ENCODE assay signal across 14 mouse cellular contexts in genomic region chr17:34810811-34811210, GRCm38 (mm10). TPM values are rescaled to one million over a fixed set of nuclear protein-coding genes. Genes with fewer than 3 reads are reported as not detected.
A peak's percentile ranks its signal among the peaks of the same experiment; 100 is the strongest.
DNase-seq lines count a peak whose midpoint lies in the region; ATAC-seq and TF ChIP-seq lines count a peak whose summit lies in the region.
"Not testable (repeated sequence)": the region's sequence is repeated elsewhere in the genome, so short reads cannot be mapped to it uniquely, and the experiment has no call there.
"Had no signal": no experiment of that assay in that cellular context is flagged by ENCODE, and none has a peak within 500 bp of the region (broad histone marks: within the 10 kb centered on the region; RNA-seq: fewer than 3 reads in every experiment).

No protein-coding gene starts in this region.

- H3K9me3 ChIP-seq in intestine, postnatal 0 days (ENCODE audit: control insufficient read depth); liver, embryonic 14.5 days (ENCODE audit: control insufficient read depth, low read length); liver, embryonic 16.5 days (replicated peaks; ENCODE audit: control insufficient read depth, low read length): not testable (repeated sequence)

- not testable (repeated sequence) for H3K27ac ChIP-seq in intestine, postnatal 0 days (ENCODE audit: low read depth, low read length); liver, embryonic 14.5 days; liver, embryonic 16.5 days (ENCODE audit: low read length)

- TF ChIP-seq EP300 in liver, embryonic 14.5 days (IDR thresholded peaks at IDR 0.05; ENCODE audit: low read depth), result not testable (repeated sequence)

- peak; percentile 19; the same call in 1 of the 2 replicates for ATAC-seq in intestine, postnatal 0 days
- ATAC-seq in liver, embryonic 14.5 days (ENCODE audit: insufficient read depth), result 0 out of 2 replicates have a peak, but pooled peaks have one; percentile 17
- peak; percentile 49 for ATAC-seq in liver, embryonic 16.5 days (ENCODE audit: low read depth)

- H3K4me2 ChIP-seq in intestine, postnatal 0 days (replicated peaks; ENCODE audit: low read depth); liver, embryonic 14.5 days (ENCODE audit: low read depth); liver, embryonic 16.5 days (ENCODE audit: low read depth, low read length): not testable (repeated sequence)

- WGBS in intestine, postnatal 0 days, result 73% methylated on average over 7 of the region's 8 CpGs
- 57% methylated on average over 8 of the region's 8 CpGs for WGBS in liver, embryonic 14.5 days (ENCODE audit: insufficient replicate concordance)
- 67% methylated on average over 7 of the region's 8 CpGs for WGBS in liver, embryonic 16.5 days (ENCODE audit: insufficient replicate concordance)

- not testable (repeated sequence) for H3K4me3 ChIP-seq in intestine, postnatal 0 days (ENCODE audit: low read depth, low read length); liver, embryonic 14.5 days (ENCODE audit: insufficient read depth in 1 of 2, low read depth in 2 of 2, low read length in 2 of 2); liver, embryonic 16.5 days (ENCODE audit: low read depth, low read length)

- peak; percentile 64 for DNase-seq in adrenal gland, adult 2 months
- DNase-seq in liver, embryonic 14.5 days (ENCODE audit: low read depth in 3 of 3, low spot score in 3 of 3), result not testable (repeated sequence)

- not testable (repeated sequence) for H3K36me3 ChIP-seq in intestine, postnatal 0 days (ENCODE audit: control insufficient read depth, insufficient read depth); liver, embryonic 14.5 days (replicated peaks; ENCODE audit: control insufficient read depth, insufficient read depth, low read depth); liver, embryonic 16.5 days (ENCODE audit: control insufficient read depth, insufficient read depth)

- H3K9ac ChIP-seq in intestine, postnatal 0 days (ENCODE audit: low read depth, low read length); liver, embryonic 14.5 days (replicated peaks); liver, embryonic 16.5 days (ENCODE audit: low read depth, low read length): not testable (repeated sequence)

- not testable (repeated sequence) for H3K27me3 ChIP-seq in intestine, postnatal 0 days (replicated peaks; ENCODE audit: control insufficient read depth, insufficient read depth, low read length); liver, embryonic 14.5 days (ENCODE audit: control insufficient read depth, insufficient read depth, low read length); liver, embryonic 16.5 days (ENCODE audit: control insufficient read depth, insufficient read depth, low read depth, low read length)

- H3K4me1 ChIP-seq in intestine, postnatal 0 days (replicated peaks; ENCODE audit: control insufficient read depth, insufficient read depth, low read length); liver, embryonic 14.5 days (replicated peaks; ENCODE audit: control insufficient read depth in 2 of 2, insufficient read depth in 2 of 2, low read length in 1 of 2); liver, embryonic 16.5 days (ENCODE audit: control insufficient read depth, low read depth, low read length): not testable (repeated sequence)

- TF ChIP-seq CTCF in intestine, postnatal 0 days (IDR thresholded peaks at IDR 0.05; ENCODE audit: low read depth); liver, embryonic 14.5 days (IDR thresholded peaks at IDR 0.05; ENCODE audit: low read depth): not testable (repeated sequence)

RNA-seq across cellular contexts. Expression of gene Cyp21a1, which starts 6.5 kb away (rescaled TPM):
- total RNA-seq in adrenal gland, adult 2 months (2021), result over 10,000 TPM in 1 of 2 experiments, 1,000 to 10,000 TPM in 1; 5,616 to 11,133 TPM
- polyA plus RNA-seq in adrenal gland, adult 2 months (2012; rRNA removed), result 14,410 and 19,594 TPM in 2 replicates
- 0.18 and 0.25 TPM in 2 replicates for polyA plus RNA-seq in intestine, postnatal 0 days (2015; fragmentation: Nextera tagmentation; extraction: Ambion mirVana)
- polyA plus RNA-seq in liver, embryonic 14.5 days (2012; rRNA removed), result 0.02 TPM in 1 of 2 replicates, not detected in the other
- polyA plus RNA-seq in liver, embryonic 14.5 days (2014; fragmentation: Nextera tagmentation; extraction: Ambion mirVana), result not detected in 2 replicates
- 0.70 and 4.9 TPM in 2 replicates for polyA plus RNA-seq in liver, embryonic 16.5 days (2015; fragmentation: Nextera tagmentation; extraction: Ambion mirVana)
- total RNA-seq: common myeloid progenitor, adult 5-6 weeks; forebrain, postnatal 0 days; MEL had no signal
- polyA plus RNA-seq: C2C12; embryonic facial prominence, embryonic 11.5 days; embryonic facial prominence, embryonic 13.5 days; erythroblast, embryonic 14.5 days; forebrain, embryonic 10.5 days; forebrain, embryonic 13.5 days; forebrain, embryonic 15.5 days; forebrain, postnatal 0 days had no signal

RNA-seq across cellular contexts. Expression of gene Stk19, which starts 25.9 kb away (rescaled TPM):
- 10 to 100 TPM; 38.5 to 55.1 TPM for total RNA-seq in adrenal gland, adult 2 months (2021)
- polyA plus RNA-seq in adrenal gland, adult 2 months (2012; rRNA removed), result 139 and 176 TPM in 2 replicates
- polyA plus RNA-seq in intestine, postnatal 0 days (2015; fragmentation: Nextera tagmentation; extraction: Ambion mirVana), result 29.1 and 34.0 TPM in 2 replicates
- polyA plus RNA-seq in liver, embryonic 14.5 days (2012; rRNA removed), result 12.8 and 14.8 TPM in 2 replicates
- 10.6 and 13.3 TPM in 2 replicates for polyA plus RNA-seq in liver, embryonic 14.5 days (2014; fragmentation: Nextera tagmentation; extraction: Ambion mirVana)
- 10.7 and 11.7 TPM in 2 replicates for polyA plus RNA-seq in liver, embryonic 16.5 days (2015; fragmentation: Nextera tagmentation; extraction: Ambion mirVana)

RNA-seq across cellular contexts. Expression of gene Dxo, which starts 26.0 kb away (rescaled TPM):
- 100 to 1,000 TPM in 1 of 2 experiments, 10 to 100 TPM in 1; 47.0 to 126 TPM for total RNA-seq in adrenal gland, adult 2 months (2021)
- 82.7 and 107 TPM in 2 replicates for polyA plus RNA-seq in adrenal gland, adult 2 months (2012; rRNA removed)
- 42.5 and 44.2 TPM in 2 replicates for polyA plus RNA-seq in intestine, postnatal 0 days (2015; fragmentation: Nextera tagmentation; extraction: Ambion mirVana)
- polyA plus RNA-seq in liver, embryonic 14.5 days (2012; rRNA removed), result 27.7 and 30.6 TPM in 2 replicates
- polyA plus RNA-seq in liver, embryonic 14.5 days (2014; fragmentation: Nextera tagmentation; extraction: Ambion mirVana), result 24.0 and 28.1 TPM in 2 replicates
- polyA plus RNA-seq in liver, embryonic 16.5 days (2015; fragmentation: Nextera tagmentation; extraction: Ambion mirVana), result 25.6 and 27.6 TPM in 2 replicates

RNA-seq across cellular contexts. Expression of gene Skiv2l, which starts 39.2 kb away (rescaled TPM):
- total RNA-seq in adrenal gland, adult 2 months (2021), result 10 to 100 TPM; 62.1 to 65.8 TPM
- 105 and 112 TPM in 2 replicates for polyA plus RNA-seq in adrenal gland, adult 2 months (2012; rRNA removed)
- polyA plus RNA-seq in intestine, postnatal 0 days (2015; fragmentation: Nextera tagmentation; extraction: Ambion mirVana), result 18.3 and 20.8 TPM in 2 replicates
- polyA plus RNA-seq in liver, embryonic 14.5 days (2012; rRNA removed), result 21.4 and 22.3 TPM in 2 replicates
- 15.0 and 20.2 TPM in 2 replicates for polyA plus RNA-seq in liver, embryonic 14.5 days (2014; fragmentation: Nextera tagmentation; extraction: Ambion mirVana)
- 24.8 and 27.3 TPM in 2 replicates for polyA plus RNA-seq in liver, embryonic 16.5 days (2015; fragmentation: Nextera tagmentation; extraction: Ambion mirVana)

RNA-seq across cellular contexts. Expression of gene Nelfe, which starts 39.4 kb away (rescaled TPM):
- 10 to 100 TPM; 55.5 to 67.6 TPM for total RNA-seq in adrenal gland, adult 2 months (2021)
- polyA plus RNA-seq in adrenal gland, adult 2 months (2012; rRNA removed), result 22.8 and 31.5 TPM in 2 replicates
- 55.7 and 57.8 TPM in 2 replicates for polyA plus RNA-seq in intestine, postnatal 0 days (2015; fragmentation: Nextera tagmentation; extraction: Ambion mirVana)
- 26.9 and 37.5 TPM in 2 replicates for polyA plus RNA-seq in liver, embryonic 14.5 days (2012; rRNA removed)
- 42.7 and 49.2 TPM in 2 replicates for polyA plus RNA-seq in liver, embryonic 14.5 days (2014; fragmentation: Nextera tagmentation; extraction: Ambion mirVana)
- 41.4 and 42.3 TPM in 2 replicates for polyA plus RNA-seq in liver, embryonic 16.5 days (2015; fragmentation: Nextera tagmentation; extraction: Ambion mirVana)

Comparison
In these comparisons a context has a peak if more than half of its experiments do, and no peak if none do; other contexts are left out.
1. RNA of gene Cyp21a1, which starts 6.5 kb away (polyA plus RNA-seq): 14,410 to 19,594 TPM in adrenal gland, adult 2 months; 0.70 to 4.9 TPM in liver, embryonic 16.5 days, 0.18 to 0.25 TPM in intestine, postnatal 0 days and 0.02 TPM in liver, embryonic 14.5 days; every median in the first group is over 1,000 times any median in the second.
2. Peak in every context shown above with its lines, with median percentiles within 50 percentile points of each other: ATAC-seq.